Mouse (Mus musculus) spleen, adult 12 weeks (tissue): ENCODE measurements around the gene Azin2.

Experiments
- DNase-seq: peaks from one replicate; pipeline ENCODE4 v3.0.0; 2022; ENCODE audit warnings: low spot score

Azin2 gene

GRCm38 (mm10) chr4:128932783-128933182, 29.5 kb downstream of the Azin2 start:
- DNase-seq, result no peak

GRCm38 (mm10) chr4:128924841-128925606, 37.2 kb downstream of the Azin2 start:
- DNase-seq, result no peak

GRCm38 (mm10) chr4:128923603-128924002, 38.6 kb downstream of the Azin2 start:
- no peak for DNase-seq

- no peak for DNase-seq
Measured at GRCm38 (mm10) chr4:128919106-128919505, 43.1 kb downstream of the Azin2 start.

GRCm38 (mm10) chr4:128918187-128918586, 44.1 kb downstream of the Azin2 start:
- DNase-seq, result no peak

- DNase-seq, result no peak
Measured at GRCm38 (mm10) chr4:128917756-128918155, 44.5 kb downstream of the Azin2 start.

- DNase-seq, result no peak
Measured at GRCm38 (mm10) chr4:128917119-128917518, 45.1 kb downstream of the Azin2 start.

GRCm38 (mm10) chr4:128913794-128914193, 48.4 kb downstream of the Azin2 start:
- no peak for DNase-seq

GRCm38 (mm10) chr4:128912085-128912484, 50.2 kb downstream of the Azin2 start:
- DNase-seq, result no peak

- DNase-seq, result no peak
Measured at GRCm38 (mm10) chr4:128910276-128911063, 51.8 kb downstream of the Azin2 start.

- DNase-seq, result no peak
Measured at GRCm38 (mm10) chr4:128909378-128909831, 52.8 kb downstream of the Azin2 start.

- no peak for DNase-seq
Measured at GRCm38 (mm10) chr4:128908586-128909377, 53.5 kb downstream of the Azin2 start.

GRCm38 (mm10) chr4:128907238-128907968, 54.8 kb downstream of the Azin2 start:
- no peak for DNase-seq

- DNase-seq, result no peak
Measured at GRCm38 (mm10) chr4:128906757-128907156, 55.5 kb downstream of the Azin2 start.

- no peak for DNase-seq
Measured at GRCm38 (mm10) chr4:128905251-128905650, 57.0 kb downstream of the Azin2 start.

GRCm38 (mm10) chr4:128904035-128904800, 58.0 kb downstream of the Azin2 start:
- no peak for DNase-seq

GRCm38 (mm10) chr4:128902390-128902789, 59.9 kb downstream of the Azin2 start:
- DNase-seq, result no peak

GRCm38 (mm10) chr4:128900484-128900883, 61.8 kb downstream of the Azin2 start:
- DNase-seq, result no peak

- no peak for DNase-seq
Measured at GRCm38 (mm10) chr4:128899332-128899731, 62.9 kb downstream of the Azin2 start.

- no peak for DNase-seq
Measured at GRCm38 (mm10) chr4:128897911-128898421, 64.3 kb downstream of the Azin2 start.

- DNase-seq, result no peak
Measured at GRCm38 (mm10) chr4:128896667-128897066, 65.6 kb downstream of the Azin2 start.
